Mouse (Mus musculus) leukemia stem cell, adult 10-12 weeks (primary cell): ENCODE results near the gene Eva1a. TPM values are rescaled to one million over a fixed set of nuclear protein-coding genes. Genes with fewer than 3 reads are reported as not detected.

Experiments used
- polyA plus RNA-seq: library from polyadenylated mRNA; stranded (reverse); fragments of >175 nt; gene quantifications from 2 replicates; pipeline ENCODE4 v1.2.3, GENCODE M21; 2012; ENCODE audit warnings: low replicate concordance

The Eva1a gene
- polyA plus RNA-seq, result 1.0 and 4.0 TPM in 2 replicates

GRCm38 (mm10) chr6:82040834-82041487 lies at the start of gene Eva1a:
Eva1a (plus strand) TSS chr6:82041043.

Other genes with a start within 250 kb of the Eva1a start
- gene Gcfc2, start 117.4 kb upstream of the Eva1a start, polyA plus RNA-seq, result 1.0 and 2.7 TPM in 2 replicates
- 1.0 and 4.9 TPM in 2 replicates for gene Mrpl19, start 75.1 kb upstream of the Eva1a start, polyA plus RNA-seq